Comparison of ENCODE assay signal across 20 mouse cellular contexts in genomic region chr13:31672093-31672492, GRCm38 (mm10). TPM values are rescaled to one million over a fixed set of nuclear protein-coding genes. Genes with fewer than 3 reads are reported as not detected.
DNase-seq lines count a peak whose midpoint lies in the region; ATAC-seq and TF ChIP-seq lines count a peak whose summit lies in the region.
"Had no signal": no experiment of that assay in that cellular context is flagged by ENCODE, and none has a peak within 500 bp of the region (broad histone marks: within the 10 kb centered on the region; RNA-seq: fewer than 3 reads in every experiment).

No protein-coding gene starts in this region.

- no peaks in the 10 kb centered on the region for H3K9me3 ChIP-seq in intestine, embryonic 14.5 days (ENCODE audit: control insufficient read depth, low read length)
- H3K9me3 ChIP-seq in intestine, postnatal 0 days (ENCODE audit: control insufficient read depth) = no peaks in the 10 kb centered on the region
- H3K9me3 ChIP-seq in forebrain, postnatal 0 days (ENCODE audit: low read length) = no peaks in the 10 kb centered on the region
- H3K9me3 ChIP-seq in midbrain, embryonic 13.5 days = no peaks in the 10 kb centered on the region

- H3K4me2 ChIP-seq in intestine, embryonic 14.5 days (ENCODE audit: low read length) = no peak overlapping the region
- no peak overlapping the region for H3K4me2 ChIP-seq in intestine, postnatal 0 days (replicated peaks; ENCODE audit: low read depth)
- H3K4me2 ChIP-seq in forebrain, postnatal 0 days (ENCODE audit: low read depth) = no peak overlapping the region
- no peak overlapping the region for H3K4me2 ChIP-seq in midbrain, embryonic 13.5 days (replicated peaks)
- H3K4me2 ChIP-seq: heart, embryonic 12.5 days had no signal

- no peak for TF ChIP-seq CTCF in intestine, postnatal 0 days (IDR thresholded peaks at IDR 0.05; ENCODE audit: low read depth)
- TF ChIP-seq CTCF in forebrain, postnatal 0 days (IDR thresholded peaks at IDR 0.05; ENCODE audit: low read depth) = no peak

- no peaks in the 10 kb centered on the region for H3K27me3 ChIP-seq in intestine, embryonic 14.5 days (replicated peaks; ENCODE audit: control insufficient read depth, insufficient read depth, low read length)
- H3K27me3 ChIP-seq in intestine, postnatal 0 days (replicated peaks; ENCODE audit: control insufficient read depth, insufficient read depth, low read length) = no peaks in the 10 kb centered on the region
- H3K27me3 ChIP-seq in forebrain, postnatal 0 days (ENCODE audit: insufficient read depth, low read length) = no peaks in the 10 kb centered on the region
- no peaks in the 10 kb centered on the region for H3K27me3 ChIP-seq in midbrain, embryonic 13.5 days
- H3K27me3 ChIP-seq: heart, embryonic 12.5 days had no signal

- H3K4me1 ChIP-seq in intestine, embryonic 14.5 days (replicated peaks; ENCODE audit: control insufficient read depth, insufficient read depth, low read length) = no peaks in the 10 kb centered on the region
- no peaks in the 10 kb centered on the region for H3K4me1 ChIP-seq in intestine, postnatal 0 days (replicated peaks; ENCODE audit: control insufficient read depth, insufficient read depth, low read length)
- H3K4me1 ChIP-seq in forebrain, postnatal 0 days (ENCODE audit: insufficient read depth) = no peaks in the 10 kb centered on the region
- 0 out of 2 replicates have a peak, but pooled peaks cover 3% of the 10 kb centered on the region for H3K4me1 ChIP-seq in midbrain, embryonic 13.5 days (replicated peaks)
- H3K4me1 ChIP-seq: heart, embryonic 12.5 days had no signal

- H3K4me3 ChIP-seq in intestine, embryonic 14.5 days (ENCODE audit: low read depth, low read length) = no peak overlapping the region
- H3K4me3 ChIP-seq in intestine, postnatal 0 days (ENCODE audit: low read depth, low read length) = no peak overlapping the region
- H3K4me3 ChIP-seq in forebrain, postnatal 0 days (ENCODE audit: low read depth, low read length) = no peak overlapping the region
- no peak overlapping the region for H3K4me3 ChIP-seq in midbrain, embryonic 13.5 days (replicated peaks)
- H3K4me3 ChIP-seq: heart, embryonic 12.5 days had no signal

- H3K36me3 ChIP-seq in intestine, embryonic 14.5 days (ENCODE audit: control insufficient read depth, insufficient read depth, low read length) = no peaks in the 10 kb centered on the region
- H3K36me3 ChIP-seq in intestine, postnatal 0 days (ENCODE audit: control insufficient read depth, insufficient read depth) = no peaks in the 10 kb centered on the region
- no peaks in the 10 kb centered on the region for H3K36me3 ChIP-seq in forebrain, postnatal 0 days (ENCODE audit: insufficient read depth)
- no peaks in the 10 kb centered on the region for H3K36me3 ChIP-seq in midbrain, embryonic 13.5 days
- H3K36me3 ChIP-seq: heart, embryonic 12.5 days had no signal

- WGBS in intestine, embryonic 14.5 days = 83% methylated on average over 3 of the region's 3 CpGs
- WGBS in intestine, postnatal 0 days = 93% methylated on average over 3 of the region's 3 CpGs
- 62% methylated on average over 3 of the region's 3 CpGs for WGBS in forebrain, postnatal 0 days
- 73% methylated on average over 3 of the region's 3 CpGs for WGBS in midbrain, embryonic 13.5 days

- H3K9ac ChIP-seq in intestine, embryonic 14.5 days (ENCODE audit: low read length) = no peak overlapping the region
- no peak overlapping the region for H3K9ac ChIP-seq in intestine, postnatal 0 days (ENCODE audit: low read depth, low read length)
- no peak overlapping the region for H3K9ac ChIP-seq in forebrain, postnatal 0 days
- no peak overlapping the region for H3K9ac ChIP-seq in midbrain, embryonic 13.5 days (replicated peaks)
- H3K9ac ChIP-seq: heart, embryonic 12.5 days; liver, postnatal 0 days had no signal

- peak; percentile 31 for DNase-seq in intestine, embryonic 14.5 days (ENCODE audit: low spot score)
- DNase-seq in brain, adult 2 months (ENCODE audit: low read depth, low spot score) = peak; percentile 55
- DNase-seq in forebrain, postnatal 0 days = peak; percentile 13
- no peak for DNase-seq in embryo, embryonic 11 days
- no peak for DNase-seq in heart, adult 18-20 months
- DNase-seq: adrenal gland, postnatal 36 days; cerebellum, adult 9-10 months; gastrocnemius, postnatal 25 days; heart, postnatal 4 days; kidney, adult 2 months; kidney, postnatal 14 days; liver, postnatal 0 days; lung, postnatal 14 days; thymus, postnatal 14 days had no signal

- ATAC-seq in intestine, embryonic 14.5 days (replicated peaks; ENCODE audit: low FRiP score, low TSS enrichment, low read depth) = no peak
- ATAC-seq in intestine, postnatal 0 days = no peak
- ATAC-seq in forebrain, postnatal 0 days = peak; percentile 96
- peak; percentile 62; the same call in 1 of the 2 replicates for ATAC-seq in midbrain, embryonic 13.5 days
- ATAC-seq: liver, postnatal 0 days; Patski had no signal

- no peak overlapping the region for H3K27ac ChIP-seq in intestine, embryonic 14.5 days (ENCODE audit: low read depth)
- H3K27ac ChIP-seq in intestine, postnatal 0 days (ENCODE audit: low read depth, low read length) = no peak overlapping the region
- H3K27ac ChIP-seq in forebrain, postnatal 0 days (ENCODE audit: low read depth, low read length) = no peak overlapping the region
- H3K27ac ChIP-seq in midbrain, embryonic 13.5 days = no peak overlapping the region
- H3K27ac ChIP-seq: stomach, postnatal 0 days had no signal

RNA-seq across cellular contexts. Expression of gene Foxf2, which starts 46.5 kb away (rescaled TPM):
- polyA plus RNA-seq in intestine, embryonic 14.5 days (2014; fragmentation: Nextera tagmentation; extraction: Ambion mirVana) = 27.8 and 28.3 TPM in 2 replicates
- polyA plus RNA-seq in intestine, postnatal 0 days (2015; fragmentation: Nextera tagmentation; extraction: Ambion mirVana) = 9.3 and 10.6 TPM in 2 replicates
- 4.6 and 7.8 TPM in 2 replicates for total RNA-seq in forebrain, postnatal 0 days (2014; rRNA removed)
- 4.1 and 5.7 TPM in 2 replicates for polyA plus RNA-seq in forebrain, postnatal 0 days (2015; fragmentation: Nextera tagmentation; extraction: Ambion mirVana)
- 4.3 and 5.0 TPM in 2 replicates for polyA plus RNA-seq in midbrain, embryonic 13.5 days (2015; fragmentation: Nextera tagmentation; extraction: Ambion mirVana)
- total RNA-seq in heart, adult 18-20 months (2021) = not detected
- total RNA-seq: adrenal gland, postnatal 36 days; gastrocnemius, postnatal 25 days; heart, postnatal 4 days; megakaryocyte-erythroid progenitor cell, adult 5-6 weeks had no signal
- polyA plus RNA-seq: heart, embryonic 12.5 days; kidney, adult 2 months; liver, postnatal 0 days had no signal

Comparison
In these comparisons a context has a peak if more than half of its experiments do, and no peak if none do; other contexts are left out.
1. ATAC-seq: peak in forebrain, postnatal 0 days (single experiment) and midbrain, embryonic 13.5 days (single experiment); none in intestine, embryonic 14.5 days (single experiment) and intestine, postnatal 0 days (single experiment).
2. DNase-seq: peak in intestine, embryonic 14.5 days (single experiment), brain, adult 2 months (single experiment) and forebrain, postnatal 0 days (single experiment); none in embryo, embryonic 11 days (single experiment) and heart, adult 18-20 months (0 of 2).